Mouse (Mus musculus) hindbrain, embryonic 10.5 days (tissue): Measurements from ENCODE around the gene Fbxo40. TPM values are rescaled to one million over a fixed set of nuclear protein-coding genes. Genes with fewer than 3 reads are reported as not detected.

Experiments used
- DNase-seq: peaks from one replicate; pipeline ENCODE4 v3.0.0-alpha.2; 2017; ENCODE audit warnings: low spot score
- H3K27ac ChIP-seq: fragments of 300-500 bp; sonication (generic); 2 replicates; pipeline ENCODE4 v1.5.1; 2016; ENCODE audit warnings: mild to moderate bottlenecking, moderate library complexity
- H3K27me3 ChIP-seq: fragments of 300-500 bp; sonication (generic); 2 replicates; pipeline ENCODE4 v1.6.1; 2016; ENCODE audit warnings: mild to moderate bottlenecking; ENCODE audit not compliant: poor library complexity, insufficient read depth, severe bottlenecking
- H3K36me3 ChIP-seq: fragments of 300-500 bp; sonication (generic); 2 replicates; pipeline ENCODE4 v1.6.1; 2016; ENCODE audit warnings: mild to moderate bottlenecking, moderate library complexity
- H3K4me1 ChIP-seq: fragments of 300-500 bp; sonication (generic); replicated peaks from 2 replicates; pipeline ENCODE4 v1.6.1; 2016; ENCODE audit warnings: mild to moderate bottlenecking
- H3K4me3 ChIP-seq: fragments of 300-500 bp; sonication (generic); 2 replicates; pipeline ENCODE4 v1.5.1; 2016; ENCODE audit warnings: mild to moderate bottlenecking, moderate library complexity
- H3K9me3 ChIP-seq: fragments of 300-500 bp; sonication (generic); 2 replicates; pipeline ENCODE4 v1.6.1; 2016; ENCODE audit warnings: mild to moderate bottlenecking, moderate library complexity
- WGBS: fragments of 180-500 bp; shearing (Covaris S2); methylation state at CpG from one replicate; pipeline ENCODE4 v1.1.7; 2016; 5-methylcytosine and 5-hydroxymethylcytosine counted together
- polyA plus RNA-seq: library from polyadenylated mRNA; unstranded; fragments of >200 nt; fragmentation: Nextera tagmentation; extraction: Ambion mirVana; gene quantifications from 2 replicates; pipeline ENCODE4 v1.2.1, GENCODE M21; 2016

Fbxo40 gene
- polyA plus RNA-seq, 1 experiment from 2014 or later: not detected

DNA sequence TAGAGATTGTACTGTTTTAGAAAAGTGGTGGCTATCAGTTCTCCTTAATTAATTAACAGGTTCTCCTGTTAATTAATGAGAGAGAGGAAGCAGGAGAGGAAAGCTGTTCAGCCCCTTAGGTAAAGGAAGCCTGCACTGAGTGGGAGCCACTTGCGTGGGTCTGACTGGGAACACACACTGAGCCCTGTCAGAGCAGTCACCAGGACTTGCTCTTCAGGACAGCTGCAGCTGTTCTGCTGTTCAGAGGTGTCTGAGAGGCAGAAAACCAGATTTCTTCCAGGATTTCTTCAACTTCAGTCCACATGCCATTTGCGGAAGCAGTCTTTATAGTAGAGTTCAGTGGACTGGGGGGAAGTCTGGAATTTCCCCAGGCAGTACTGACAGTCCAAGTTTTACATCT lies 2.9 kb downstream of the Fbxo40 start:
- peaks cover 9% of the 10 kb centered on the region; the same call in 1 of the 2 replicates for H3K4me1 ChIP-seq
- DNase-seq: no peak
- no peak overlapping the region for H3K4me3 ChIP-seq
- no peak overlapping the region for H3K27ac ChIP-seq
- H3K27me3 ChIP-seq: no peaks in the 10 kb centered on the region
- no peaks in the 10 kb centered on the region for H3K9me3 ChIP-seq
- H3K36me3 ChIP-seq: no peaks in the 10 kb centered on the region
- 75% methylated on average over 2 of the region's 2 CpGs for WGBS

DNA sequence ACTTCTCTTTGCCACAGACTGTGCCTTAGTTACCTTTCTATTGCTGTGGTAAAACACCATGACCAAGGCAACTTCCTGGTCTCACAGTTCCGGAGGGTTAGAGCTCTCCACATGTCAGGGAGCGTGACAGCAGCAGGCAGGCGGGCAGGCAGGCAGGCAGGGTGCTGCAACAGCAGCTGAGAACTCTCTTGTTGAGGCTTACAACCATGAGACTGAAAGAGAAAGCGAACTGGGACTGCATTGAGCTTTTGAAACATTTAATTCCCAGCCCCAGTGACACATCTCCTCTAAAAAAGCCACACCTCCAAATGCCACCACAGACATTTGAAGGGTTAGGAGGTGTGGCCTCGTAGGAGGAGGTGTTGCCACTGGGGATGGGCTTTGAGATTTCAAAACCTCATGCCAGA lies 4.6 kb downstream of the Fbxo40 start:
- peaks cover 9% of the 10 kb centered on the region; the same call in 1 of the 2 replicates for H3K4me1 ChIP-seq
- no peaks in the 10 kb centered on the region for H3K27me3 ChIP-seq
- H3K4me3 ChIP-seq: no peak overlapping the region
- no peaks in the 10 kb centered on the region for H3K36me3 ChIP-seq
- WGBS: 71% methylated on average over 5 of the region's 5 CpGs
- no peak for DNase-seq
- 0 out of 2 replicates have a peak, but pooled peaks cover 3% of the 10 kb centered on the region for H3K9me3 ChIP-seq
- no peak overlapping the region for H3K27ac ChIP-seq

DNA sequence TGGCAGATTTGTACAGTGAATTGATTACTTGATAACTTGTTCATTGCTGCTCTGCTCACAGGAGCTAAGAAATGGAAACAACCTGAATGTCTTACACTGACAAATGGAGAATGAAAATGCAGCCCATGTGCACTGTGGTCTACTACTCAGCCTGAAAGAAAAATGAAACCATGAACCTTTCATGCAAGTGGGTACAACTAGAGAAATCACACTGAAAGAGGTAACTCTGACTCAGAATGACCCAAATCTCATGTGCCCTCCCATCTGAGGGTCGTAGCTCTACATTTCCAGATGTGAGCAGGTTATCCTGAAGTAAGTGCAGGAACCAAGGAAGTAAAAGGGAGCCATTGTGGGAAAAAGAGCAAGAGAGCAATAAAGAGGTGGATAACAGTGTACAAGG lies 6.5 kb downstream of the Fbxo40 start:
- Histone ChIP-seq H3K9me3 (0 out of 2 replicates have a peak, but pooled peaks cover 3% of the 10 kb centered on the region), H3K4me1 (no peaks in the 10 kb centered on the region; the same call in 1 of the 2 replicates), H3K4me3 (no peak overlapping the region), H3K27ac (no peak overlapping the region), H3K36me3 (no peaks in the 10 kb centered on the region), H3K27me3 (no peaks in the 10 kb centered on the region)
- 77% methylated on average over 1 of the region's 1 CpGs for WGBS
- no peak for DNase-seq

DNA sequence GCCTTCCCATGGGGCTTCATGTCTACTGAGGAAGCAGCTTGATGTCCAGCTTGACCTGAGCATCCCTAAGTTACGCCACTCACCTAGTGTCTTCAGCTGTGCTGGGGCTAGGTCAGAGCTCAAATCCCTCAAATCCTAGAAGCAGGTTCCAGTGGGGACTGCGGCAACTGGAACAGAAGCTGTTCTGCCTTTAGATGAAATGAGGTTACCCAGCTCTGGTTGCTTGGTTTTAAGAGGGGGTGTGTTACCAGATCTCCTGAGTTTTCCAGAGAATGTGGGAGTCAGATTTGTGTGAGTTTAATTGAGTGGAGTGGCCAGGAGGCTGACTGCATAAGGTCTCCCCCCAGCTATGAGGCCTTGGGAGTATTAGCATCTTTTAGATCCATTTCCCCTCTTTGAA lies 11.1 kb downstream of the Fbxo40 start:
- WGBS: 93% methylated on average over 2 of the region's 2 CpGs
- Histone ChIP-seq H3K36me3 (no peaks in the 10 kb centered on the region), H3K27me3 (no peaks in the 10 kb centered on the region), H3K4me3 (no peak overlapping the region), H3K27ac (no peak overlapping the region), H3K9me3 (0 out of 2 replicates have a peak, but pooled peaks cover 3% of the 10 kb centered on the region), H3K4me1 (no peaks in the 10 kb centered on the region)
- no peak for DNase-seq

DNA sequence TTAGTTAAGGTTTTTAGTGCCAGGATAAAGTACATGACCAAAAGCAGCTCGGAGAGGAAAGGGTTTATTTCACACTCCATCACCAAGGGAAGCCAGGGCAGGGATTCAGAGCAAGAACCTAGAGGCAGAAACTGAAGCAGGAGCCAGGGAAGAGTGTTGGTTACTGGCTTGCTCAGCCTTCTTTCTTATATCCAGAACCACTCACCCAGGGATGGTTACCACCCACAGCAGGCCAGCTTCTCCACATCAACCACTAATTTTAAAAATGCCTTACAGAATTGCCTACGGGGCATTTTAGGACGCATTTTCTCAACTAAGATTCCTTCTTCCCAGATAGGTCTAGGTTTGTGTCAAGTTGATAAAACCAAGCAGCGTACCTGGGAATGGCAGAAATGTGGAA lies 26.9 kb downstream of the Fbxo40 start:
- no peak for DNase-seq
- Histone ChIP-seq H3K4me1 (no peaks in the 10 kb centered on the region), H3K27ac (no peak overlapping the region), H3K27me3 (no peaks in the 10 kb centered on the region), H3K36me3 (no peaks in the 10 kb centered on the region), H3K9me3 (no peaks in the 10 kb centered on the region), H3K4me3 (no peak overlapping the region)
- WGBS: 90% methylated on average over 4 of the region's 4 CpGs

DNA sequence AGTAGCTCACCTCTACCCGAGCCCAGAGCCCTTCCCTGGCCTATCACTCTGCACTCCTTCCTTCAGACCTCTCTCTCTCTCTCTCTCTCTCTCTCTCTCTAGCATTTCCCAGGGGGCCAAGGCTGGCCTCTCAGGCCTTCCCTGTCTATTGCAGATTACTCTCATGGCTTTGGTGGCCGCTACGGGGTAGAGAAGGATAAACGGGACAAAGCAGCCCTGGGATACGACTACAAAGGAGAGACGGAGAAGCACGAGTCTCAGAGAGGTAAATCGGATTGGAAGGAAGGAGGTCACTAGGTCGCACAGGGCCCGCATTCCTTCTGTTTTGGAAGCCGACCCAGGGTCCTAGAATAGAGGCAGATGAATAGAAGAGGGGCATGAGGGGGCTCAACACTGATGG lies 35.2 kb downstream of the Fbxo40 start:
- DNase-seq: no peak
- Histone ChIP-seq H3K27ac (no peak overlapping the region), H3K36me3 (no peaks in the 10 kb centered on the region), H3K4me1 (peaks cover 4% of the 10 kb centered on the region; the same call in 1 of the 2 replicates), H3K27me3 (no peaks in the 10 kb centered on the region), H3K9me3 (no peaks in the 10 kb centered on the region), H3K4me3 (no peak overlapping the region)
- 58% methylated on average over 11 of the region's 11 CpGs for WGBS

DNA sequence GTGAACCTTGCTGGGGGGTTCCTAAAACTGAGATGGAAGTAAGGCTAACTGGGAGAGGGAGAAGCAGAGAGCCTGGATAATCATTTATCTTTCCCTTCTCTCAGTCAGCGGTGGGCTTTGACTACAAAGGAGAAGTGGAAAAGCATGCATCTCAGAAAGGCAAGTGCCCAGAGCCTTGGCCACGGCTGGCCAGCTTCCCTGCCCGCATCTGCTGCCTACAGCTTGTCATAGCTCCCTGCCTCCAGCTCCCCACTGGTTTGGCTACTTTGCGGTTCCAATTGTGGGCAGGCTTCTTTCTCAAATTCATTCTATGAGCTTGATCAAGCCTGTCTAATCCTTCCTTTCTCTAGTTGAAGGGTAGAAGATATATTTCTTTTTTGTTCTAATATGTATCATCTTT lies 39.2 kb downstream of the Fbxo40 start:
- no peak for DNase-seq
- no peaks in the 10 kb centered on the region for H3K9me3 ChIP-seq
- no peak overlapping the region for H3K27ac ChIP-seq
- peaks cover 4% of the 10 kb centered on the region; the same call in 1 of the 2 replicates for H3K4me1 ChIP-seq
- no peaks in the 10 kb centered on the region for H3K27me3 ChIP-seq
- no peaks in the 10 kb centered on the region for H3K36me3 ChIP-seq
- no peak overlapping the region for H3K4me3 ChIP-seq
- 41% methylated on average over 4 of the region's 4 CpGs for WGBS

DNA sequence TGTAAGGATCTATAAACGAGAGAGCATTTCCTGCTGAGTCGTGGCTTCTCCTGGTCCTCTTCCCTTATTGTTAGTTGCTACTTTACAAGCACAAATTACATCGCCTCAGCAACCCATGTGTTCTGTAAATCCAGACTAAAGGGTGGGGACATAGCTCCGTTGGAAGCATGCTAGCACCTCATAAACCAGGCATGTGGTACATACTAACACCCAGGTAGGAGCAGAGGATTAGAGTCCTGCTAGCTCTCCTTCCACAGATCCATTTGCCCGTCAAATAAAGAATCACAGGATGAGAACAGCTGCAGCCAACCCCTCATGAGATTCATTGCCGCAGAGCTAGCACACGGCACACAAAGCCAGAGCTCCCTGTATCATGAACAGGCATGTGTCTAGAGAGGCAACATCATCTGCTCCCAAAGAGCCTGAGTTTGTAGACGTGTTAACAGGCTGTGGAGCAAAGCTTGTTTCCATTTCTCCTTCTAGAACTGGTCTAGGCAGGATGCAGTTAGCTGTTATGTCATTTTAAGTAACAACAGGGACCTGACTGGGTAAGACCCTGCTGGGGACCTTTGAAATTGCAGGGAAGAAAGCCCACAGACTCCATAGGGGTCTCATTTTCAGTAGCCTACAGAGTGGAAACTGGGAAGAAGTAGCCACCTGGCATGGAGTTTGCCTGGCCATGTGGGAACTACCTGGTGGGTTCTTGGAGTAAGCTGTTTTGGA lies 40.5 kb downstream of the Fbxo40 start:
- Histone ChIP-seq H3K27ac (no peak overlapping the region), H3K4me3 (no peak overlapping the region), H3K9me3 (no peaks in the 10 kb centered on the region), H3K36me3 (no peaks in the 10 kb centered on the region), H3K27me3 (no peaks in the 10 kb centered on the region), H3K4me1 (peaks cover 7% of the 10 kb centered on the region)
- no peak for DNase-seq
- WGBS: 73% methylated on average over 8 of the region's 8 CpGs

DNA sequence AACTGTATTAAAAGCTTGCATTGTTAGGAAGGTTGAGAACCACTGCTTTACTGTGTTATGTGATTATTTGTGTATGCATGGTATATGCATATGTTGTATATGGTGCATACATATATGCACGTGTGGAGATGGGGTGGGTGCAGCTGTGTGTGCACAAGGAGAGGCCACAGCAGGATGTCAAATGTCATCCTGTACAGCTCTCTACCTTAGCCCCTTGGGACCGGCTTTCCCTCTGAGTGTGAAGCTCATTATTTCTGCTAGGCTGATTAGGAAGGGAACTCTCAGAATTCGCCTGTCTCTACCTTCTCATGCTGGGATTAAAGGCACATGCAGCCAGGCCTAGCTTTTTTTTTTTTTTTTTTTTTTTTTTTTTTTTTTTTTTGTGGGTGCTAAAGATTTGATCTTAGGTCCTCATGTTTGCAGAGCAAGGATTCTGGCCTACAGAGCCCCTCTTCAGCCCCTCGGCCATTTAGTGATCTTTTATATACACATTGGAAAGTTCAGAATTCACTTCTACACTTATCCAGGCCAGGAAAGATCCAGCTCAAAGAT lies 42.5 kb downstream of the Fbxo40 start:
- Histone ChIP-seq H3K4me1 (peaks cover 9% of the 10 kb centered on the region), H3K36me3 (no peaks in the 10 kb centered on the region), H3K4me3 (no peak overlapping the region), H3K27me3 (no peaks in the 10 kb centered on the region), H3K27ac (no peak overlapping the region), H3K9me3 (no peaks in the 10 kb centered on the region)
- no peak for DNase-seq
- WGBS: 71% methylated on average over 4 of the region's 4 CpGs

DNA sequence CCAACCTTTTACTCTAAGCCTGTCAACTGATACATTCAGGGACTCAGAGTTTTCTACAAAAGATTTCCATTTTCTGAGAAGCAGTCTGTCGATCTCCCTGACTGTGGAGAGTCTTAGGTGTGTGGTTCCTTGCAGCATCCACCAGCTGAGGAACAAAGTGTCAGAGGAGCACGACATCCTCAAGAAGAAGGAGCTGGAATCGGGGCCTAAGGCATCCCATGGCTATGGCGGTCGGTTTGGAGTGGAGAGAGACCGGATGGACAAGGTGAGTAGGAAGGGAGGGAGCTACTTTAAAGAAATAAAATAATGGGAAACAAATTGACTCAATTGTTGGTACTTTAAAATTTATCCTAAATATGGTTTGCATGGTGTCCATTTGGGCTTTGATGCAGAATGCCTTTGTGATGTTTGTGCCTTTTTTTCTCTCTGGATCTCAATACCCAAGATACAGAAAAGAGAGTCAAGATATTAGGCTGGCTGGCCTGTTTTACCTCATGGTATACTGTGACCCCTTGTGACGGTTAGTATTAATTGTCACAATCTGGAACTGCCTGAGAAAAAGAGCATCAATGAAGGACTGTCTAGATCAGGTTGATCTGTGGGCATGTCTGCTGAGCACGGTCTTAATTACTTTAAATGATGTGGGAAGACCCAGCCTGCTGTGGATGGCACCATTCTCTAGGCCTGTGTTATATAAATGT lies 43.7 kb downstream of the Fbxo40 start:
- H3K36me3 ChIP-seq: no peaks in the 10 kb centered on the region
- no peaks in the 10 kb centered on the region for H3K27me3 ChIP-seq
- WGBS: 88% methylated on average over 8 of the region's 8 CpGs
- H3K4me3 ChIP-seq: no peak overlapping the region
- peaks cover 9% of the 10 kb centered on the region for H3K4me1 ChIP-seq
- DNase-seq: no peak
- H3K27ac ChIP-seq: no peak overlapping the region
- no peaks in the 10 kb centered on the region for H3K9me3 ChIP-seq

DNA sequence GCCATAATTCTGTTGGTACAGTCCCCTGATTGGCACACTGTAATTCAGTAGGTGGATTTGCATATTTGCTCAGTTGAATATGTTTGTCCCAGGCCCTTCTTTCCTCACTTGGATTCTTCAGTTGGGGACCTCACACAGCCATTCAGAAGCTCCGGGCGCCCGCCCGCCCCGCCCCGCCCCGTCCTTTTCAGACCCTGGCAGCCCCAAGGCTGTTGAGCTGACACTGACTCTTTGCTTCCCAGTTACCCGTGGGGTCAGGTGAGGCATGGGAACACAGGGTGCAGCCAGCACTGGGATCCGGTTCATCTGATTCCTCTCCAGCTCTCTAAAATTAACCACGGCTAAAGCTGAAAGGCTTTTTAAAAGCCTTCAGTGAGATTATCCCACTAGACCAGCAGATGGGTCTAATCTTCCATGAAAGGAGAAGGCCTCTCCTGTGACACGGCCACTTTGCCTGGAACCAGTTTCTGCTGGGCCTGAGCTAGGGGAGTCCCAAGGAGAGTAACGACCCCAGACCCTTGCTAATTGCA lies 45.3 kb downstream of the Fbxo40 start:
- no peaks in the 10 kb centered on the region for H3K36me3 ChIP-seq
- H3K4me3 ChIP-seq: no peak overlapping the region
- DNase-seq: peak; percentile 15
- peak overlapping the region; percentile 66; the same call in 1 of the 2 replicates for H3K27ac ChIP-seq
- H3K27me3 ChIP-seq: no peaks in the 10 kb centered on the region
- H3K9me3 ChIP-seq: no peaks in the 10 kb centered on the region
- peaks cover 9% of the 10 kb centered on the region for H3K4me1 ChIP-seq
- 41% methylated on average over 12 of the region's 12 CpGs for WGBS

DNA sequence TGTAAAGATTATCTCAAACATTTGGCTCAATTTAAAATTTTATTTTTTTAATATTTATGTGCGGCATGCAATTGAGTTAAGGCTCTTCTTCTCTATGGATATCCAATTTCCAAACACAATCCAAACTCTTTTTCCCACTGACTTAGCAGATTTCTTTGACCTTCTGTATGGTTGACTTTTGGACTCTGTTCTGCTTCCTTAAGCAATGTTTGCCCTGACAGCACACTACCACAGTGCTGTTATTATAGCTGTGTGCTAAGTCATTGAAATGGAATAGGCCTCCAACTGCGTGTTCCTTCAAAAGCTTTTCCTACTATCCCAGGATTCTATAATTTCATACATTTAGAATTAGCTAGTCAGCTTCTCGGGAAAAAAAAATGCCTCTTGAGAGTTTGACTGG lies 46.7 kb downstream of the Fbxo40 start:
- H3K9me3 ChIP-seq: no peaks in the 10 kb centered on the region
- H3K4me3 ChIP-seq: no peak overlapping the region
- DNase-seq: no peak
- no peaks in the 10 kb centered on the region for H3K36me3 ChIP-seq
- H3K27ac ChIP-seq: no peak overlapping the region
- WGBS: 88% methylated on average over 3 of the region's 3 CpGs
- H3K4me1 ChIP-seq: peaks cover 9% of the 10 kb centered on the region
- H3K27me3 ChIP-seq: no peaks in the 10 kb centered on the region

DNA sequence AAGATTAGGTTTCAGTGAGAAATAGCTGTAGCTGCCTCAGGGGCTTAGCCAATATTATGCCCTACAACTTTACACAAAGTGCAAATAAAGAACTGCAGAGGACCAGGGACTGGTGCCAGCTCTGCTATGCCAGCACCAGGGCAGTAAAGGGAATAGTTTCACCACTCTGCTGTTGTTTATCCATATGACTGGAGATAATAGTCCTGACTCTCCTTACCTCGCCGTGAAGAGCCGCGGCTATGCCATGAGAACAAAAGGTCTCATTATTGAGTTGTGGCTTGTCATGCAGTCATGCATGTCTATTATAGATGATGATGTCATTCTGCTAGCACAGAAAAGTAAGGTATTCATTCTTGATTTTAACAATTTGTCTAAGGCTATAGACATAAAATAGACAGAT lies 48.4 kb downstream of the Fbxo40 start:
- Histone ChIP-seq H3K4me3 (no peak overlapping the region), H3K9me3 (no peaks in the 10 kb centered on the region)
- no peak for DNase-seq

More for the DNA sequence above, 48.4 kb downstream of the Fbxo40 start:
- WGBS: 71% methylated on average over 4 of the region's 4 CpGs
- Histone ChIP-seq H3K27me3 (no peaks in the 10 kb centered on the region), H3K36me3 (no peaks in the 10 kb centered on the region), H3K4me1 (peaks cover 9% of the 10 kb centered on the region), H3K27ac (no peak overlapping the region)
